Mouse (Mus musculus) thymus, adult 2 months (tissue): ENCODE data around the gene Cacnb2.

Source experiments
- CTCF ChIP-seq: fragments of 200-500 bp; IDR thresholded peaks from 2 replicates; pipeline ENCODE4 v1.5.1; 2012; ENCODE audit warnings: mild to moderate bottlenecking, control low read depth, low read length, moderate library complexity, borderline replicate concordance; ENCODE audit not compliant: control insufficient read depth, poor library complexity, insufficient read depth; ENCODE audit errors: extremely low read depth
- POLR2A ChIP-seq: fragments of 200-500 bp; IDR thresholded peaks from 2 replicates; pipeline ENCODE4 v1.6.1; 2012; ENCODE audit warnings: mild to moderate bottlenecking, low read length, control low read depth, moderate library complexity; ENCODE audit not compliant: control insufficient read depth, poor library complexity, insufficient read depth; ENCODE audit errors: extremely low read depth

DNA sequence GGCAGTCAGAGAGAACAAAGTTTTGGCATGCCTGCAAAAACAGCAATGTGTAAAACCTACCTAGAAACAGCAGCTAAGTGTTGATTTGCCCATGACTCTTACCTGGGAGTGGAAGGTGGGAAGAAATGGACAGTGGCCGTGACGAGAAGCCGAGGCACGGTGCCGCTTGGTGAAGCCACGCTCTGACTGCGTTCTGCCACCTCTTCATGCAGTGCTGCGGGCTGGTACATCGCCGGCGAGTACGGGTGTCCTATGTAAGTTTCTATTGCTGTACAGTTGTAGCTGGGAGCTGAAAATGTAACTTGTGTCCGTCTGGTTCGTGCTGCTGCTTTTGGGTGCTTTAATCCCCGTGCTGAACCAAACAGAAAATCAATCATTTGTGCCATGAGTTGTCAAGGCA lies 136.6 kb downstream of the Cacnb2 start:
- TF ChIP-seq CTCF (no peak), POLR2A (no peak)
